Mouse (Mus musculus) MEL (cell line): Measurements from ENCODE around the gene Ezr. TPM values are rescaled to one million over a fixed set of nuclear protein-coding genes. Genes with fewer than 3 reads are reported as not detected.
"Not testable (repeated sequence)": the region's sequence is repeated elsewhere in the genome, so short reads cannot be mapped to it uniquely, and the experiment has no call there.

Experiments used
- DNase-seq: peaks from one replicate; pipeline ENCODE4 v3.0.0; 2011; ENCODE audit warnings: low read depth, low spot score
- H3K27ac ChIP-seq: 2 replicates; pipeline ENCODE4 v1.5.1; 2012; ENCODE audit warnings: low read depth, mild to moderate bottlenecking, control low read depth, low read length, moderate library complexity; ENCODE audit not compliant: control insufficient read depth
- H3K27me3 ChIP-seq, 2 experiments: fragments of 150-350 bp in 1 of 2; sonication (generic) in 1 of 2; 2 replicates each; pipeline ENCODE4 v1.6.1; 2012; ENCODE audit warnings: low read length in 2 of 2, mild to moderate bottlenecking in 2 of 2, improper control_type of control experiment in 1 of 2, moderate library complexity in 1 of 2; ENCODE audit not compliant: insufficient read depth in 2 of 2, control insufficient read depth in 1 of 2
- H3K36me3 ChIP-seq, 2 experiments: 2 replicates each; pipeline ENCODE4 v1.6.1; 2012 to 2014; ENCODE audit warnings: low read length in 2 of 2, improper control_type of control experiment in 1 of 2, inconsistent platforms in 1 of 2, mild to moderate bottlenecking in 1 of 2; ENCODE audit not compliant: insufficient read depth in 2 of 2, control insufficient read depth in 1 of 2
- H3K4me1 ChIP-seq, 2 experiments: fragments of 150-350 bp in 1 of 2; sonication (generic) in 1 of 2; 2 replicates each; pipeline ENCODE4 v1.6.1; 2012; ENCODE audit warnings: low read length in 2 of 2, improper control_type of control experiment in 1 of 2, mild to moderate bottlenecking in 1 of 2; ENCODE audit not compliant: insufficient read depth in 2 of 2, control insufficient read depth in 1 of 2
- H3K4me3 ChIP-seq, 2 experiments: fragments of 150-350 bp in 1 of 2; sonication (generic) in 1 of 2; 2 replicates each; pipeline ENCODE4 v1.5.1; 2012; ENCODE audit warnings: low read depth in 2 of 2, low read length in 2 of 2, mild to moderate bottlenecking in 2 of 2, moderate library complexity in 2 of 2, control low read depth in 1 of 2, improper control_type of control experiment in 1 of 2; ENCODE audit not compliant: control insufficient read depth in 1 of 2, insufficient read depth in 1 of 2
- H3K79me2 ChIP-seq: 2 replicates; pipeline ENCODE4 v1.6.1; 2012; ENCODE audit warnings: mild to moderate bottlenecking, low read length, moderate library complexity; ENCODE audit not compliant: control insufficient read depth, poor library complexity, insufficient read depth
- H3K9ac ChIP-seq: 2 replicates; pipeline ENCODE4 v1.6.1; 2012; ENCODE audit warnings: low read depth, mild to moderate bottlenecking, control low read depth, low read length, moderate library complexity; ENCODE audit not compliant: control insufficient read depth, poor library complexity, severe bottlenecking
- H3K9me3 ChIP-seq: fragments of 150-350 bp; sonication (generic); replicated peaks from 2 replicates; pipeline ENCODE4 v1.6.1; 2012; ENCODE audit warnings: mild to moderate bottlenecking, low read length, improper control_type of control experiment, moderate library complexity; ENCODE audit not compliant: insufficient read depth
- CHD1 ChIP-seq: IDR thresholded peaks from 2 replicates; pipeline ENCODE4 v1.6.1; 2012; ENCODE audit warnings: low read depth, mild to moderate bottlenecking, inconsistent platforms, low read length, improper control_type of control experiment
- ELF1 ChIP-seq: IDR thresholded peaks from 2 replicates; pipeline ENCODE4 v1.6.1; 2014; ENCODE audit warnings: low read depth, mild to moderate bottlenecking, inconsistent platforms, low read length, improper control_type of control experiment, moderate library complexity
- EP300 ChIP-seq, 2 experiments: IDR thresholded peaks; 2 replicates each; pipeline ENCODE4 v1.6.1; 2011; ENCODE audit warnings: improper control_type of control experiment in 2 of 2, low read length in 2 of 2, low read depth in 1 of 2, mild to moderate bottlenecking in 1 of 2
- ETS1 ChIP-seq: IDR thresholded peaks from 2 replicates; pipeline ENCODE4 v1.6.1; 2012; ENCODE audit warnings: low read depth, mild to moderate bottlenecking, inconsistent platforms, low read length, improper control_type of control experiment, moderate library complexity
- GABPA ChIP-seq: IDR thresholded peaks from 2 replicates; pipeline ENCODE4 v1.6.1; 2012; ENCODE audit warnings: low read depth, mild to moderate bottlenecking, inconsistent platforms, low read length, improper control_type of control experiment, moderate library complexity
- GATA1 ChIP-seq: IDR thresholded peaks from 2 replicates; pipeline ENCODE4 v1.6.1; 2011; ENCODE audit warnings: low read depth, low read length, improper control_type of control experiment
- JUND ChIP-seq: IDR thresholded peaks from 2 replicates; pipeline ENCODE4 v1.6.1; 2011; ENCODE audit warnings: low read depth, mild to moderate bottlenecking, improper control_type of control experiment, low read length
- KAT2A ChIP-seq: conservative IDR thresholded peaks from 2 replicates; pipeline ENCODE4 v1.6.1; 2012; ENCODE audit warnings: low read depth, low read length, improper control_type of control experiment, inconsistent platforms
- MAFK ChIP-seq: IDR thresholded peaks from 2 replicates; pipeline ENCODE4 v1.6.1; 2011; ENCODE audit warnings: low read depth, mild to moderate bottlenecking, low read length, improper control_type of control experiment, borderline replicate concordance
- MAX ChIP-seq: IDR thresholded peaks from 2 replicates; pipeline ENCODE4 v1.6.1; 2011; ENCODE audit warnings: low read length, improper control_type of control experiment
- MAZ ChIP-seq: IDR thresholded peaks from 2 replicates; pipeline ENCODE4 v1.6.1; 2012; ENCODE audit warnings: low read depth, mild to moderate bottlenecking, inconsistent platforms, low read length, improper control_type of control experiment
- MEF2A ChIP-seq: IDR thresholded peaks from 2 replicates; pipeline ENCODE4 v1.6.1; 2014; ENCODE audit warnings: low read depth, mild to moderate bottlenecking, inconsistent platforms, low read length, improper control_type of control experiment; ENCODE audit not compliant: poor library complexity, insufficient replicate concordance, severe bottlenecking; ENCODE audit errors: extremely low read depth
- MXI1 ChIP-seq: IDR thresholded peaks from 2 replicates; pipeline ENCODE4 v1.6.1; 2011; ENCODE audit warnings: mild to moderate bottlenecking, low read depth, low read length, improper control_type of control experiment
- NELFE ChIP-seq: IDR thresholded peaks from 2 replicates; pipeline ENCODE4 v1.6.1; 2011; ENCODE audit warnings: low read depth, low read length, improper control_type of control experiment
- POLR2AphosphoS5 ChIP-seq: IDR thresholded peaks from 2 replicates; pipeline ENCODE4 v1.6.1; 2012; ENCODE audit warnings: low read depth, borderline replicate concordance, mild to moderate bottlenecking, inconsistent platforms, low read length, moderate library complexity, mixed read lengths
- RCOR1 ChIP-seq: IDR thresholded peaks from 2 replicates; pipeline ENCODE4 v1.6.1; 2012; ENCODE audit warnings: low read depth, mild to moderate bottlenecking, inconsistent platforms, low read length, improper control_type of control experiment
- SIN3A ChIP-seq: IDR thresholded peaks from 2 replicates; pipeline ENCODE4 v1.6.1; 2012; ENCODE audit warnings: low read length, improper control_type of control experiment, inconsistent platforms
- UBTF ChIP-seq: IDR thresholded peaks from 2 replicates; pipeline ENCODE4 v1.6.1; 2012; ENCODE audit warnings: low read depth, mild to moderate bottlenecking, inconsistent platforms, low read length, improper control_type of control experiment, moderate library complexity, borderline replicate concordance; ENCODE audit not compliant: insufficient read depth
- USF1 ChIP-seq: IDR thresholded peaks from 2 replicates; pipeline ENCODE4 v1.6.1; 2014; ENCODE audit warnings: low read depth, mild to moderate bottlenecking, inconsistent platforms, low read length, improper control_type of control experiment, moderate library complexity
- USF2 ChIP-seq, 2 experiments: IDR thresholded peaks; 2 replicates each; pipeline ENCODE4 v1.6.1; 2011 to 2012; ENCODE audit warnings: improper control_type of control experiment in 2 of 2, low read length in 2 of 2, borderline replicate concordance in 1 of 2, inconsistent platforms in 1 of 2, low read depth in 1 of 2, mild to moderate bottlenecking in 1 of 2; ENCODE audit not compliant: insufficient read depth in 1 of 2
- ZC3H11A ChIP-seq: IDR thresholded peaks from 2 replicates; pipeline ENCODE4 v1.6.1; 2012; ENCODE audit warnings: low read depth, mild to moderate bottlenecking, inconsistent platforms, low read length, improper control_type of control experiment
- ZMIZ1 ChIP-seq: IDR thresholded peaks from 2 replicates; pipeline ENCODE4 v1.6.1; 2012; ENCODE audit warnings: low read depth, mild to moderate bottlenecking, inconsistent platforms, low read length, improper control_type of control experiment, moderate library complexity
- ZNF384 ChIP-seq: IDR thresholded peaks from 2 replicates; pipeline ENCODE4 v1.6.1; 2012; ENCODE audit warnings: low read depth, mild to moderate bottlenecking, inconsistent platforms, low read length, improper control_type of control experiment
- polyA plus RNA-seq, 2 experiments: library from polyadenylated mRNA; stranded (reverse) in 1 of 2; unstranded in 1 of 2; fragments of >175 nt in 1 of 2; fragments of >200 nt in 1 of 2; gene quantifications; 2 replicates each; pipeline versions ENCODE4 v1.2.1 to v1.2.4; 2012; ENCODE audit warnings: low replicate concordance in 2 of 2, low read depth in 1 of 2; ENCODE audit not compliant: insufficient read length in 2 of 2, insufficient read depth in 1 of 2, missing spikeins in 1 of 2
- total RNA-seq: library from RNA; depleted of rRNA; stranded (reverse); fragments of 300-350 nt; gene quantifications from 2 replicates; pipeline ENCODE4 v1.2.3, GENCODE M21; 2012

Ezr gene
- total and polyA plus RNA-seq, 3 experiments, result 48.7 to 88.7 TPM; not detected in 1

DNA sequence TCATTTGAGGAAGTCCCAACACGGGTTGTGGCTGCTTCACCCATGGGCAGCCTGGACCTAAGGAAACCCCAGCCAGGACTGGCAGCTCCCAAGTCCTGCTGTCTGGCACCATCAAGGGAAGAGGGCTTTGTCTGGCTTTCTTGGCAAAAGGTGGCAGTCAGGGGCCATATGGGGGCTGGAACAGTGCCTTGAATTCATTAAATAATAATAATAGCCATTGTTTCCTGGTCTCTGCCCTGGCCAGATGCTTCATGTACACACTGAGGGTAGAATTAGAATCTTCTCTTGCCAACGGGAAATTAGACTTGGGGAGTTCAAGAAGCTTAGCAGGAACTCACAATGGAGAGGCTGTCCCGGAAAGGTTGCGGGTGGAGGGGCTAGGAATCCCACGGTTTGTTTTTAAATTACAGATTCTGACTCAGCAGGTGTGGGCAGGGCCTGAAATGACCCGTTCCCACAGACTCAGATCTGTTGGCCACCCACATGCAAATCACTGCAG is 53.3 kb downstream of the Ezr start:
- no peak for TF ChIP-seq POLR2AphosphoS5
- TF ChIP-seq MEF2A, result no peak
- TF ChIP-seq USF1, result no peak
- TF ChIP-seq ZNF384, result no peak
- no peak for TF ChIP-seq ZMIZ1
- no peak for TF ChIP-seq KAT2A
- no peak for TF ChIP-seq GABPA
- no peak for TF ChIP-seq MAFK
- no peak for TF ChIP-seq JUND
- TF ChIP-seq GATA1, result no peak
- no peak for TF ChIP-seq MXI1
- TF ChIP-seq USF2 (IDR thresholded peaks at IDR 0.05; ENCODE audit: borderline replicate concordance in 1 of 2, insufficient read depth in 1 of 2, low read depth in 1 of 2, low read length in 2 of 2), result no peak
- TF ChIP-seq, all 39 proteins: peak for 0
- Histone ChIP-seq H3K4me1 (no peaks in the 10 kb centered on the region), H3K36me3 (no peaks in the 10 kb centered on the region), H3K9ac (no peak overlapping the region), H3K27me3 (no peaks in the 10 kb centered on the region), H3K4me3 (no peak overlapping the region), H3K27ac (no peak overlapping the region), H3K9me3 (no peaks in the 10 kb centered on the region), H3K79me2 (no peaks in the 10 kb centered on the region)
- DNase-seq, result no peak

DNA sequence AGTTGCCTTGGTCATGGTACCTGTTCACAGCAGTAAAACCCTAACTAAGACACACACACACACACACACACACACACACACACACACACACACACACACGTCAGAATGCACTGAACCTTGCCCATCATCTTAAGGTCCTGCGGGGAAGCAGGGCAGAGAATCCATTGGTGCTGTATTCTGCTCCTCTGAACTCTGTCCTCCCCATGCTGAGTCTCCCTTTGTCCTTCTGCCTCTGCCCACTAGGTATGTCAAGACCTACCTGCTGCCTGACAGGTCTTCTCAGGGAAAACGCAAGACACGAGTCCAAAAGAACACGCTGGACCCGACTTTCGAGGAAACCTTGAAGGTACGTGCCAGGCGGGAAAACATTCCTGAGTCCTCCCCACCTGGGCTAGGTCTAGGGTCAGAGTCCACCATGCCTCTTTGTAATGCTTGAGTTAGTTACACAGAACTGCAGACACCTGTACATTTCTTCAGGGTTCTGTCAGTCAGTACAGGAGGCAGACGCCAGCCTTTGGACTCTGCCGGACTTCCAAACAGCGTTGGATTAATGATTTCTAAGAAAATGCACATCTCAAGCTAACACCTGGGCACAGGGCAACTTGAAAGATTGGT is 54.5 kb downstream of the Ezr start:
- no peak for TF ChIP-seq ZC3H11A
- no peak for TF ChIP-seq SIN3A
- no peak for TF ChIP-seq KAT2A
- TF ChIP-seq ELF1, result no peak
- no peak for TF ChIP-seq CHD1
- no peak for TF ChIP-seq RCOR1
- TF ChIP-seq GATA1, result no peak
- no peak for TF ChIP-seq ETS1
- no peak for TF ChIP-seq EP300 (IDR thresholded peaks at IDR 0.05; ENCODE audit: low read depth in 1 of 2, low read length in 2 of 2)
- no peak for TF ChIP-seq USF2 (IDR thresholded peaks at IDR 0.05; ENCODE audit: borderline replicate concordance in 1 of 2, insufficient read depth in 1 of 2, low read depth in 1 of 2, low read length in 2 of 2)
- TF ChIP-seq NELFE, result no peak
- no peak for TF ChIP-seq MAZ
- no peak for TF ChIP-seq MAX
- no peak for TF ChIP-seq UBTF
- H3K36me3 ChIP-seq, result no peaks in the 10 kb centered on the region

DNA sequence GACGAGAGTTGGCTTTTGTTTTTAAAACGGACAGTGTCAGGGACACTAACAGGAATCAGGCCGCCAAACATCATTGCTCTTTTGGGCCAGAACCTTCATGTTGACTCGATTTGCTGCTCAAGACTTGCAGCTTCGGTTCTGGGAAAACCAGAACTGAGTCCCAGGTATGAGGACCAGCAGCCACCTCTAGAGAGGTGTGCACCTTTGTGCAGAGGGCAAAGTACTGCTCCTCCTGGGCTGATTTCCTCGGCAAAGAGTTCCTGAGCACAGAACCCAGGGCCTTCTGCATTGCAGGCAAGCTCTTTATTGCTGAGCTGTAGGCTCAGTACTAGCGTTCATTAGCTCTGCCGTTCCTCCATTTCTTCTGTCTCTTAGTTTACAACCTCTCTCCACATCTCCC is 68.6 kb downstream of the Ezr start:
- H3K36me3 ChIP-seq, H3K27ac ChIP-seq, H3K9ac ChIP-seq, H3K4me3 ChIP-seq, H3K4me1 ChIP-seq, H3K27me3 ChIP-seq, DNase-seq, H3K9me3 ChIP-seq, H3K79me2 ChIP-seq: not testable (repeated sequence)

More for the DNA sequence above, 54.5 kb downstream of the Ezr start:
- H3K9me3 ChIP-seq, result no peaks in the 10 kb centered on the region
- no peaks in the 10 kb centered on the region for H3K27me3 ChIP-seq
- H3K79me2 ChIP-seq, result no peaks in the 10 kb centered on the region
- no peak overlapping the region for H3K4me3 ChIP-seq
- H3K9ac ChIP-seq, result no peak overlapping the region
- H3K4me1 ChIP-seq, result no peaks in the 10 kb centered on the region
- H3K27ac ChIP-seq, result no peak overlapping the region
- DNase-seq, result no peak
